Mouse (Mus musculus) ES-Bruce4 (cell line): ENCODE results near the gene A630001G21Rik.

Source experiments
- CTCF ChIP-seq: IDR thresholded peaks from one replicate; pipeline ENCODE4 v1.8.1; 2011; ENCODE audit warnings: low read depth, low read length
- EP300 ChIP-seq: IDR thresholded peaks from 2 replicates; pipeline ENCODE4 v1.6.1; 2011; ENCODE audit warnings: low read depth, low read length; ENCODE audit not compliant: insufficient read depth
- POLR2A ChIP-seq: IDR thresholded peaks from one replicate; pipeline ENCODE4 v1.8.1; 2011; ENCODE audit warnings: low read length; ENCODE audit not compliant: insufficient read depth

- TF ChIP-seq CTCF: no peak
- TF ChIP-seq POLR2A: no peak
- TF ChIP-seq EP300: no peak
Measured at GRCm38 (mm10) chr1:85735463-85736123, 42.9 kb downstream of the A630001G21Rik start.
